ENCODE assay signal across 8 mouse cellular contexts in genomic region chr7:79721386-79721977, GRCm38 (mm10). TPM values are rescaled to one million over a fixed set of nuclear protein-coding genes. Genes with fewer than 3 reads are reported as not detected.
DNase-seq lines count a peak whose midpoint lies in the region; ATAC-seq lines count a peak whose summit lies in the region.

No protein-coding gene starts in this region.

- under 1% methylated on average over 48 of the region's 48 CpGs for WGBS in embryonic facial prominence, embryonic 12.5 days
- under 1% methylated on average over 47 of the region's 48 CpGs for WGBS in heart, embryonic 14.5 days
- WGBS in lung, embryonic 16.5 days: under 1% methylated on average over 48 of the region's 48 CpGs

- H3K27me3 ChIP-seq in embryonic facial prominence, embryonic 12.5 days: peaks cover 32% of the 10 kb centered on the region
- peaks cover 7% of the 10 kb centered on the region for H3K27me3 ChIP-seq in heart, embryonic 14.5 days (ENCODE audit: control insufficient read depth, insufficient read depth, low read length)
- peaks cover 8% of the 10 kb centered on the region; the same call in 1 of the 2 replicates for H3K27me3 ChIP-seq in lung, embryonic 16.5 days (ENCODE audit: control insufficient read depth, insufficient read depth, low read depth, low read length)

- no peaks in the 10 kb centered on the region for H3K9me3 ChIP-seq in embryonic facial prominence, embryonic 12.5 days
- H3K9me3 ChIP-seq in heart, embryonic 14.5 days (ENCODE audit: control insufficient read depth, low read length): no peaks in the 10 kb centered on the region
- no peaks in the 10 kb centered on the region for H3K9me3 ChIP-seq in lung, embryonic 16.5 days (ENCODE audit: control insufficient read depth, low read length)

- DNase-seq in kidney, adult 18-20 months: peak; percentile 57
- no peak for DNase-seq in kidney, adult 9 months
- DNase-seq in kidney, postnatal 14 days: peak; percentile 70
- peak; percentile 21 for DNase-seq in ovary, adult 18-20 months (ENCODE audit: low spot score)
- peak; percentile 46 for DNase-seq in urinary bladder, postnatal 14 days (ENCODE audit: low spot score)

- peak overlapping the region; percentile 89 for H3K4me2 ChIP-seq in embryonic facial prominence, embryonic 12.5 days (replicated peaks)
- H3K4me2 ChIP-seq in heart, embryonic 14.5 days (ENCODE audit: low read length): peak overlapping the region; percentile 81
- peak overlapping the region; percentile 91 for H3K4me2 ChIP-seq in lung, embryonic 16.5 days (ENCODE audit: low read depth, low read length)

- peak; percentile 73 for ATAC-seq in embryonic facial prominence, embryonic 12.5 days (ENCODE audit: insufficient number of reproducible peaks, insufficient read depth, low FRiP score, low TSS enrichment)
- ATAC-seq in heart, embryonic 14.5 days (ENCODE audit: insufficient number of reproducible peaks, insufficient read depth, low FRiP score, low read depth): peak; percentile 62; the same call in 1 of the 2 replicates
- ATAC-seq in lung, embryonic 16.5 days (ENCODE audit: low read depth): peak; percentile 82

- H3K9ac ChIP-seq in embryonic facial prominence, embryonic 12.5 days: peak overlapping the region; percentile 68
- peak overlapping the region; percentile 77 for H3K9ac ChIP-seq in heart, embryonic 14.5 days (ENCODE audit: low read length)
- peak overlapping the region; percentile 82 for H3K9ac ChIP-seq in lung, embryonic 16.5 days (ENCODE audit: low read length)

- H3K4me1 ChIP-seq in embryonic facial prominence, embryonic 12.5 days: peaks cover 3% of the 10 kb centered on the region; the same call in 1 of the 2 replicates
- H3K4me1 ChIP-seq in heart, embryonic 14.5 days (ENCODE audit: control insufficient read depth in 2 of 2, insufficient read depth in 2 of 2, low read length in 2 of 2): peaks cover 0 to 2% of the 10 kb centered on the region in 2 experiments; a peak in 1 of 4 replicates
- peaks cover 8% of the 10 kb centered on the region; the same call in 1 of the 2 replicates for H3K4me1 ChIP-seq in lung, embryonic 16.5 days (replicated peaks; ENCODE audit: control insufficient read depth, insufficient read depth, low read length)

- no peak overlapping the region for H3K27ac ChIP-seq in embryonic facial prominence, embryonic 12.5 days
- 0 out of 4 replicates have a peak overlapping the region, but pooled peaks of 1 of the 2 experiments have one; percentile 31 for H3K27ac ChIP-seq in heart, embryonic 14.5 days (replicated peaks in 1 of 2; ENCODE audit: control insufficient read depth in 1 of 2, insufficient read depth in 1 of 2, low read depth in 2 of 2, low read length in 2 of 2)
- peak overlapping the region; percentile 15; the same call in 1 of the 2 replicates for H3K27ac ChIP-seq in lung, embryonic 16.5 days (ENCODE audit: low read length)

- H3K36me3 ChIP-seq in embryonic facial prominence, embryonic 12.5 days: no peaks in the 10 kb centered on the region
- no peaks in the 10 kb centered on the region for H3K36me3 ChIP-seq in heart, embryonic 14.5 days (ENCODE audit: control insufficient read depth, insufficient read depth, low read length)
- no peaks in the 10 kb centered on the region for H3K36me3 ChIP-seq in lung, embryonic 16.5 days (ENCODE audit: control insufficient read depth, insufficient read depth, low read length)

- peak overlapping the region; percentile 62 for H3K4me3 ChIP-seq in embryonic facial prominence, embryonic 12.5 days
- H3K4me3 ChIP-seq in heart, embryonic 14.5 days (ENCODE audit: control insufficient read depth in 1 of 2, insufficient read depth in 1 of 2, low read depth in 1 of 2, low read length in 2 of 2): peak overlapping the region; percentile 59 to 82
- peak overlapping the region; percentile 65 for H3K4me3 ChIP-seq in lung, embryonic 16.5 days (ENCODE audit: low read length)

RNA-seq across cellular contexts. Expression of gene Kif7, which starts 6.0 kb away (rescaled TPM):
- polyA plus RNA-seq in embryonic facial prominence, embryonic 12.5 days (2016; fragmentation: Nextera tagmentation; extraction: Ambion mirVana): 11.5 and 11.7 TPM in 2 replicates
- 1.6 and 2.0 TPM in 2 replicates for polyA plus RNA-seq in heart, embryonic 14.5 days (2014; fragmentation: Nextera tagmentation; extraction: Ambion mirVana)
- polyA plus RNA-seq in lung, embryonic 16.5 days (2015; fragmentation: Nextera tagmentation; extraction: Ambion mirVana): 3.2 and 3.7 TPM in 2 replicates

RNA-seq across cellular contexts. Expression of gene Plin1, which starts 11.2 kb away (rescaled TPM):
- polyA plus RNA-seq in embryonic facial prominence, embryonic 12.5 days (2016; fragmentation: Nextera tagmentation; extraction: Ambion mirVana): 0.13 TPM in 1 of 2 replicates, not detected in the other
- not detected in 2 replicates for polyA plus RNA-seq in heart, embryonic 14.5 days (2014; fragmentation: Nextera tagmentation; extraction: Ambion mirVana)
- polyA plus RNA-seq in lung, embryonic 16.5 days (2015; fragmentation: Nextera tagmentation; extraction: Ambion mirVana): 0.21 TPM in 1 of 2 replicates, not detected in the other

RNA-seq across cellular contexts. Expression of gene Pex11a, which starts 21.4 kb away (rescaled TPM):
- 10.3 and 11.9 TPM in 2 replicates for polyA plus RNA-seq in embryonic facial prominence, embryonic 12.5 days (2016; fragmentation: Nextera tagmentation; extraction: Ambion mirVana)
- polyA plus RNA-seq in heart, embryonic 14.5 days (2014; fragmentation: Nextera tagmentation; extraction: Ambion mirVana): 9.4 and 9.8 TPM in 2 replicates
- 10.0 and 14.5 TPM in 2 replicates for polyA plus RNA-seq in lung, embryonic 16.5 days (2015; fragmentation: Nextera tagmentation; extraction: Ambion mirVana)

RNA-seq across cellular contexts. Expression of gene Wdr93, which starts 21.5 kb away (rescaled TPM):
- 0.56 TPM in 1 of 2 replicates, not detected in the other for polyA plus RNA-seq in embryonic facial prominence, embryonic 12.5 days (2016; fragmentation: Nextera tagmentation; extraction: Ambion mirVana)
- 0.39 and 0.50 TPM in 2 replicates for polyA plus RNA-seq in heart, embryonic 14.5 days (2014; fragmentation: Nextera tagmentation; extraction: Ambion mirVana)
- polyA plus RNA-seq in lung, embryonic 16.5 days (2015; fragmentation: Nextera tagmentation; extraction: Ambion mirVana): 0.88 and 1.7 TPM in 2 replicates
